Mouse (Mus musculus) liver, embryonic 12.5 days (tissue): ENCODE measurements around the gene Pfdn4. TPM values are rescaled to one million over a fixed set of nuclear protein-coding genes. Genes with fewer than 3 reads are reported as not detected.
"Not testable (repeated sequence)": the region's sequence is repeated elsewhere in the genome, so short reads cannot be mapped to it uniquely, and the experiment has no call there.

Source experiments
- ATAC-seq: fragments of 200-750 bp; cut with Nextera tagmentation; 2 replicates; pipeline ENCODE4 v1.8.0; 2017; ENCODE audit warnings: moderate number of reproducible peaks, mild to moderate bottlenecking, moderate library complexity
- H3K27ac ChIP-seq: fragments of 300-500 bp; sonication (generic); 2 replicates; pipeline ENCODE4 v1.5.1; 2016; ENCODE audit warnings: mild to moderate bottlenecking
- H3K27me3 ChIP-seq: fragments of 300-500 bp; sonication (generic); replicated peaks from 2 replicates; pipeline ENCODE4 v1.6.1; 2016; ENCODE audit warnings: mild to moderate bottlenecking, moderate library complexity
- H3K36me3 ChIP-seq: fragments of 300-500 bp; sonication (generic); 2 replicates; pipeline ENCODE4 v1.6.1; 2016; ENCODE audit warnings: mild to moderate bottlenecking, moderate library complexity
- H3K4me1 ChIP-seq: fragments of 300-500 bp; sonication (generic); 2 replicates; pipeline ENCODE4 v1.6.1; 2016
- H3K4me2 ChIP-seq: fragments of 300-500 bp; sonication (generic); 2 replicates; pipeline ENCODE4 v1.6.1; 2016; ENCODE audit warnings: mild to moderate bottlenecking, moderate library complexity
- H3K4me3 ChIP-seq: fragments of 300-500 bp; sonication (generic); 2 replicates; pipeline ENCODE4 v1.5.1; 2016; ENCODE audit warnings: mild to moderate bottlenecking, moderate library complexity
- H3K9ac ChIP-seq: fragments of 300-500 bp; sonication (generic); 2 replicates; pipeline ENCODE4 v1.6.1; 2016; ENCODE audit warnings: mild to moderate bottlenecking, moderate library complexity
- H3K9me3 ChIP-seq: fragments of 300-500 bp; sonication (generic); replicated peaks from 2 replicates; pipeline ENCODE4 v1.6.1; 2016; ENCODE audit warnings: mild to moderate bottlenecking, moderate library complexity
- WGBS: fragments of 180-500 bp; shearing (Covaris S2); methylation state at CpG from one replicate; pipeline ENCODE4 v1.1.7; 2016; ENCODE audit not compliant: insufficient replicate concordance; 5-methylcytosine and 5-hydroxymethylcytosine counted together
- polyA plus RNA-seq: library from polyadenylated mRNA; unstranded; fragments of >200 nt; fragmentation: Nextera tagmentation; extraction: Ambion mirVana; gene quantifications from 2 replicates; pipeline ENCODE4 v1.2.1, GENCODE M21; 2016

Pfdn4 gene
- 58.5 and 63.7 TPM in 2 replicates for polyA plus RNA-seq

GRCm38 (mm10) chr2:170496154-170496930 lies at the start of gene Pfdn4:
Gene Pfdn4, plus strand, starts transcription at chr2:170496428.
- H3K4me1 ChIP-seq, result peaks cover 6% of the 10 kb centered on the region; the same call in 1 of the 2 replicates
- no peak for ATAC-seq
- no peak within 1 kb of the TSS for H3K9ac ChIP-seq
- H3K4me2 ChIP-seq, result peak within 1 kb of the TSS; percentile 40
- H3K9me3 ChIP-seq, result no peaks in the 10 kb centered on the region
- 2% methylated on average over 46 of the region's 46 CpGs for WGBS
- H3K27ac ChIP-seq, result no peak within 1 kb of the TSS
- no peak within 1 kb of the TSS for H3K4me3 ChIP-seq
- no peaks in the 10 kb centered on the region for H3K36me3 ChIP-seq
- H3K27me3 ChIP-seq, result peaks cover 77% of the 10 kb centered on the region

GRCm38 (mm10) chr2:170446843-170447383 lies 49.3 kb upstream of the Pfdn4 start:
- no peaks in the 10 kb centered on the region for H3K9me3 ChIP-seq
- H3K4me2 ChIP-seq, result no peak overlapping the region
- no peak overlapping the region for H3K27ac ChIP-seq
- ATAC-seq, result no peak
- 69% methylated on average over 5 of the region's 5 CpGs for WGBS
- no peaks in the 10 kb centered on the region for H3K4me1 ChIP-seq
- H3K27me3 ChIP-seq, result 0 out of 2 replicates have a peak, but pooled peaks cover 8% of the 10 kb centered on the region
- no peak overlapping the region for H3K4me3 ChIP-seq
- no peaks in the 10 kb centered on the region for H3K36me3 ChIP-seq
- H3K9ac ChIP-seq, result no peak overlapping the region

- 0 out of 2 replicates have a peak, but pooled peaks cover 8% of the 10 kb centered on the region for H3K27me3 ChIP-seq
- WGBS, result 63% methylated on average over 10 of the region's 10 CpGs
- no peak overlapping the region for H3K4me2 ChIP-seq
Measured at GRCm38 (mm10) chr2:170447651-170448050, 48.6 kb upstream of the Pfdn4 start.

GRCm38 (mm10) chr2:170450933-170451332 lies 45.3 kb upstream of the Pfdn4 start:
- WGBS, result 12% methylated on average over 9 of the region's 9 CpGs
- H3K4me2 ChIP-seq, result no peak overlapping the region
- H3K9me3 ChIP-seq, result no peaks in the 10 kb centered on the region
- 0 out of 2 replicates have a peak, but pooled peaks cover 8% of the 10 kb centered on the region for H3K27me3 ChIP-seq
- ATAC-seq, result peak; percentile 46; the same call in 1 of the 2 replicates
- no peak overlapping the region for H3K4me3 ChIP-seq
- H3K9ac ChIP-seq, result no peak overlapping the region
- H3K27ac ChIP-seq, result no peak overlapping the region
- no peaks in the 10 kb centered on the region for H3K36me3 ChIP-seq
- no peaks in the 10 kb centered on the region for H3K4me1 ChIP-seq

More at GRCm38 (mm10) chr2:170447651-170448050, 48.6 kb upstream of the Pfdn4 start:
- Histone ChIP-seq H3K4me1 (no peaks in the 10 kb centered on the region), H3K36me3 (no peaks in the 10 kb centered on the region), H3K4me3 (no peak overlapping the region), H3K9ac (no peak overlapping the region), H3K27ac (no peak overlapping the region), H3K9me3 (no peaks in the 10 kb centered on the region)
- ATAC-seq, result no peak

- H3K4me2 ChIP-seq, H3K4me1 ChIP-seq, H3K27me3 ChIP-seq, ATAC-seq, H3K36me3 ChIP-seq, H3K4me3 ChIP-seq, H3K9ac ChIP-seq, H3K27ac ChIP-seq, H3K9me3 ChIP-seq: not testable (repeated sequence)
- 42% methylated on average over 3 of the region's 4 CpGs for WGBS
Measured at GRCm38 (mm10) chr2:170453809-170454208, 42.4 kb upstream of the Pfdn4 start.

- Histone ChIP-seq H3K27ac (peak overlapping the region; percentile 20; the same call in 1 of the 2 replicates), H3K4me2 (no peak overlapping the region), H3K4me3 (no peak overlapping the region), H3K36me3 (no peaks in the 10 kb centered on the region), H3K27me3 (no peaks in the 10 kb centered on the region), H3K9me3 (no peaks in the 10 kb centered on the region), H3K4me1 (no peaks in the 10 kb centered on the region), H3K9ac (no peak overlapping the region)
- ATAC-seq, result no peak
- WGBS, result 59% methylated on average over 10 of the region's 10 CpGs
Measured at GRCm38 (mm10) chr2:170459183-170459582, 37.0 kb upstream of the Pfdn4 start.

GRCm38 (mm10) chr2:170459805-170460204 lies 36.4 kb upstream of the Pfdn4 start:
- WGBS, result 49% methylated on average over 9 of the region's 9 CpGs
- Histone ChIP-seq H3K36me3 (no peaks in the 10 kb centered on the region), H3K4me2 (no peak overlapping the region), H3K4me3 (no peak overlapping the region), H3K9ac (no peak overlapping the region), H3K9me3 (no peaks in the 10 kb centered on the region), H3K27ac (0 out of 2 replicates have a peak overlapping the region, but pooled peaks have one; percentile 6), H3K27me3 (no peaks in the 10 kb centered on the region), H3K4me1 (no peaks in the 10 kb centered on the region)
- peak; percentile 77 for ATAC-seq

DNA sequence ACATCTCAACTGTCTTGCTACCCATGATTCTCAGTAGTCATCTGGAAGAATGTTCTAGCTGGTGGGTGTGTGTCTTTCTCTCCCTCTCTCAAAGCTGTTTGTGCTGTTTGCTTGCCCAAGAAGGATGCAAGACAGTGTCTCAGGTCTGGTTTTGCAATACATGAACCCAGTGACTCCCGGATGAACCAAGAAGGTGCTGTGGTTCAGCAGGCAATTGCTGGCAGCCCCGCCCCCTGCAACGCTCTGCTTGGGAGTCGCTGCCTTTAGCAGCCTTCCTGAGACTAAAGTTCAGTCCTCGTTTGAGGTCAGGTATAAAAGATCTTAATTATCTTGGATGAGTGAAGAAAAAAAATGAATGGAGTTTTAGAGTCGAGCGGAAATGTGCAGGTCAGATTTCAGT lies 34.6 kb upstream of the Pfdn4 start:
- H3K27ac ChIP-seq, result no peak overlapping the region
- H3K4me3 ChIP-seq, result no peak overlapping the region
- no peak overlapping the region for H3K4me2 ChIP-seq
- H3K36me3 ChIP-seq, result no peaks in the 10 kb centered on the region
- H3K9me3 ChIP-seq, result no peaks in the 10 kb centered on the region
- WGBS, result 58% methylated on average over 7 of the region's 7 CpGs
- H3K27me3 ChIP-seq, result no peaks in the 10 kb centered on the region
- no peak for ATAC-seq
- H3K4me1 ChIP-seq, result no peaks in the 10 kb centered on the region
- no peak overlapping the region for H3K9ac ChIP-seq

- no peaks in the 10 kb centered on the region for H3K9me3 ChIP-seq
- H3K27ac ChIP-seq, result no peak overlapping the region
- peaks cover 3% of the 10 kb centered on the region; the same call in 1 of the 2 replicates for H3K4me1 ChIP-seq
- 55% methylated on average over 4 of the region's 4 CpGs for WGBS
- H3K4me3 ChIP-seq, result no peak overlapping the region
- no peaks in the 10 kb centered on the region for H3K36me3 ChIP-seq
- H3K4me2 ChIP-seq, result no peak overlapping the region
- no peaks in the 10 kb centered on the region; the same call in 1 of the 2 replicates for H3K27me3 ChIP-seq
- H3K9ac ChIP-seq, result no peak overlapping the region
- no peak for ATAC-seq
Measured at GRCm38 (mm10) chr2:170464817-170465216, 31.4 kb upstream of the Pfdn4 start.

- no peak for ATAC-seq
- Histone ChIP-seq H3K27ac (no peak overlapping the region), H3K9me3 (no peaks in the 10 kb centered on the region), H3K27me3 (peaks cover 7% of the 10 kb centered on the region; the same call in 1 of the 2 replicates), H3K4me2 (no peak overlapping the region), H3K4me3 (no peak overlapping the region), H3K36me3 (no peaks in the 10 kb centered on the region), H3K9ac (no peak overlapping the region), H3K4me1 (peaks cover 3% of the 10 kb centered on the region; the same call in 1 of the 2 replicates)
Measured at GRCm38 (mm10) chr2:170468009-170468408, 28.2 kb upstream of the Pfdn4 start.

- no peaks in the 10 kb centered on the region for H3K36me3 ChIP-seq
- ATAC-seq, result no peak
- 6% methylated on average over 10 of the region's 10 CpGs for WGBS
Measured at GRCm38 (mm10) chr2:170469616-170470308, 26.5 kb upstream of the Pfdn4 start.

DNA sequence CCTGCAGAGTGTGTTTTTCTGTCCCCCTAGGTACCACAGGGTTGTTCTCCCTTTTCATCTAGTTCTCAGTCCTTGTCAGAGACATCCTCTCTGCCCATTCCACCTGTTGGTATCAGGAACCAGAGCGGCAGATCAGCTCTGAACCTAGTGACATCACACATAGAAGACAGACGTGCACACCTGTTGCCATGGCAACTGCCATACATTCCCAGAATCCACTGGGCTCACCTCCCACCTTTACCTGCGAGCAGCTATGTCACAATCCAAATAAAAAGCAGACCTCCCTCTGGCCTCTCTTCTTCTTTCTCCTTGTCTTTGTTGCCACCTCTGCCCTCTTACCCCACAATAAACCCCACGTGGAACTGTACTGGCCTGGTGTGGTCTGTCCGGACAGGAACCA lies 25.6 kb upstream of the Pfdn4 start:
- ATAC-seq, result no peak
- 58% methylated on average over 5 of the region's 5 CpGs for WGBS
- no peak overlapping the region for H3K9ac ChIP-seq
- no peaks in the 10 kb centered on the region for H3K36me3 ChIP-seq
- no peak overlapping the region for H3K27ac ChIP-seq
- H3K27me3 ChIP-seq, result peaks cover 7% of the 10 kb centered on the region; the same call in 1 of the 2 replicates
- 0 out of 2 replicates have a peak, but pooled peaks cover 2% of the 10 kb centered on the region for H3K9me3 ChIP-seq
- H3K4me3 ChIP-seq, result no peak overlapping the region
- peaks cover 3% of the 10 kb centered on the region; the same call in 1 of the 2 replicates for H3K4me1 ChIP-seq
- no peak overlapping the region for H3K4me2 ChIP-seq

More at GRCm38 (mm10) chr2:170469616-170470308, 26.5 kb upstream of the Pfdn4 start:
- Histone ChIP-seq H3K9me3 (0 out of 2 replicates have a peak, but pooled peaks cover 2% of the 10 kb centered on the region), H3K27me3 (peaks cover 7% of the 10 kb centered on the region; the same call in 1 of the 2 replicates), H3K4me3 (no peak overlapping the region), H3K4me1 (peaks cover 3% of the 10 kb centered on the region; the same call in 1 of the 2 replicates), H3K27ac (no peak overlapping the region), H3K4me2 (no peak overlapping the region), H3K9ac (no peak overlapping the region)
